Mouse (Mus musculus) embryonic facial prominence, embryonic 14.5 days (tissue): ENCODE results near the gene Rabgap1l. TPM values are rescaled to one million over a fixed set of nuclear protein-coding genes. Genes with fewer than 3 reads are reported as not detected.
"Not testable (repeated sequence)": the region's sequence is repeated elsewhere in the genome, so short reads cannot be mapped to it uniquely, and the experiment has no call there.

Source experiments
- ATAC-seq: fragments of 200-750 bp; cut with Nextera tagmentation; 2 replicates; pipeline ENCODE4 v1.8.0; 2017; ENCODE audit warnings: low read depth, moderate number of reproducible peaks, moderate TSS enrichment
- DNase-seq: peaks from one replicate; pipeline ENCODE4 v3.0.0-alpha.2; 2015; ENCODE audit warnings: low spot score
- H3K27ac ChIP-seq: fragments of 300-500 bp; sonication (generic); replicated peaks from 2 replicates; pipeline ENCODE4 v1.5.1; 2014; ENCODE audit warnings: low read depth, mild to moderate bottlenecking, low read length, moderate library complexity
- H3K27me3 ChIP-seq: fragments of 300-500 bp; sonication (generic); replicated peaks from 2 replicates; pipeline ENCODE4 v1.6.1; 2014; ENCODE audit warnings: low read length; ENCODE audit not compliant: control insufficient read depth, insufficient read depth
- H3K36me3 ChIP-seq: fragments of 300-500 bp; sonication (generic); 2 replicates; pipeline ENCODE4 v1.6.1; 2014; ENCODE audit warnings: low read length, mixed read lengths; ENCODE audit not compliant: control insufficient read depth, insufficient read depth
- H3K4me1 ChIP-seq: fragments of 300-500 bp; sonication (generic); 2 replicates; pipeline ENCODE4 v1.6.1; 2014; ENCODE audit warnings: antibody characterized with exemption, low read length; ENCODE audit not compliant: control insufficient read depth, insufficient read depth
- H3K4me2 ChIP-seq: fragments of 300-500 bp; sonication (generic); 2 replicates; pipeline ENCODE4 v1.6.1; 2014; ENCODE audit warnings: low read depth, mild to moderate bottlenecking, low read length, moderate library complexity, mixed read lengths
- H3K4me3 ChIP-seq: fragments of 300-500 bp; sonication (generic); 2 replicates; pipeline ENCODE4 v1.5.1; 2014; ENCODE audit warnings: low read depth, mild to moderate bottlenecking, low read length
- H3K9ac ChIP-seq: fragments of 300-500 bp; sonication (generic); 2 replicates; pipeline ENCODE4 v1.6.1; 2014; ENCODE audit warnings: low read depth, mild to moderate bottlenecking, low read length, moderate library complexity, mixed read lengths
- H3K9me3 ChIP-seq: fragments of 300-500 bp; sonication (generic); 2 replicates; pipeline ENCODE4 v1.6.1; 2016; ENCODE audit warnings: low read length; ENCODE audit not compliant: control insufficient read depth
- WGBS: fragments of 180-500 bp; shearing (Covaris S2); extraction: QIAGEN DNeasy Blood & Tissue Kit; methylation state at CpG from one replicate; pipeline ENCODE4 v1.1.7; 2014; 5-methylcytosine and 5-hydroxymethylcytosine counted together
- polyA plus RNA-seq: library from polyadenylated mRNA; unstranded; fragments of >200 nt; fragmentation: Nextera tagmentation; extraction: Ambion mirVana; gene quantifications from 2 replicates; pipeline ENCODE4 v1.2.1, GENCODE M21; 2014

Gene Rabgap1l
- polyA plus RNA-seq, 1 experiment from 2014 or later, result 16.3 TPM

DNA sequence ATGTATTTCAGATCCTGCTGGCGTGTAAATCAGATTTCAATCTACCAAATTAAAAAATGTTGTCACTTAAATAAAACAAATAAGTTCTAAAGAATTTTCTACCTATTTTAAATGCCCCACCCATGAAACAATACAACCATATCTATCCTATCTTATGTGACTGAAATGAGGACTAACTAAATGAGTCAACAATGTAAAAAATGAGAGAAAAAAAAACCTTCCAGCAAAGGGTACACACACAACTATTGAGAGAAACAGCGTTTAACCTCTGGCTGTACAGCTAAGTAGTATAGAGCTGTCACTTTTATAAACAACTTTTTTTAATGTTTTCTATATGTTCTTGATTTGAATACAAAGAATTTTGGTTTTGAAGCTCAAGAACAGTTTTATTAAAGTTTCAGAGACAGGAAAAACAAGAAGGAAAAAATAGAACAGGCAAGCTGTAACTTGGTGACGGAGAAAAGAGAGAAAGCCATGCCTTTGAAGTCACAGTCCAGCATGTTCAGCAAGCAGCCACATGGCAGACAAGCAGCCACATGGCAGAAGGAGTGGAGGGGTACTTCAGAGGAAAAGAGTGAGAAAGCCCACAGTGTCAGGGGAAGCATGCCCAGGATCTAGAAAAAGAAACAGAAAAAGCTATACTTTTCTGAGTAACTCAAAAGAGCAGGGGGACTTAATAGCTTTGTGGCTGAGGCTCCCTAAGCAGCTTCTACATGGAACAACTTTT lies 120.8 kb downstream of the Rabgap1l start:
- 63% methylated on average over 3 of the region's 3 CpGs for WGBS
- ATAC-seq, result no peak
- H3K4me2 ChIP-seq, result no peak overlapping the region

DNA sequence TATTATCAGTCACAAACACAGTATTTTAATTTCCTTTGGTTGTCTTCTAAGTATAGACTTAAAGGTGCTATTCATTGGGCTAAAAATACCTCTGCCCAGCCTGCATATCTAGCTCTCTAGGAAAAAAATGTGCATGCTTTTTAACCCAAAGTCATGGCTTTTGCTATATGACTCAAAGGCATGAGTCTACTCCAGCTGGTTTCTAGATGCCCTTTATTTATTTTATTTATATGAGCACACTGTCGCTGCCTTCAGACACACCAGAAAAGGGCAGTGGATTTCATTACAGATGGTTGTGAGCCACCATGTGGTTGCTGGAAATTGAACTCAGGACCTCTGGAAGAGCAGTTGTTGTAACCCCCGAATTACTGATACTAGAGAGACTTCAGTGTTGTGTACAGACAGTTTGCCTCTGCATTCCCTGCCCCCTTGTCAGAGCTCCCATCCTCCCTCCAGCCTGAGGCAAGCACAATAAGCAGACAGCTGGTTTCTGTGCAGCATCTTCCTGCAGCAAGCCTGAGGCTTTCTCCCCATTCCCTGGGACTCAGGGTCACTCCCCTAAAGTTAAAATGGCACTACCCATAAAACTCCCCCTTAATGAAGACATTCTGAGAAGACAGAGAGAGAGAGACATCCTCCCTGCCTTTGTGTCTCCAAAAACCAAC lies 137.1 kb downstream of the Rabgap1l start:
- no peaks in the 10 kb centered on the region for H3K9me3 ChIP-seq
- no peak overlapping the region for H3K9ac ChIP-seq
- H3K27me3 ChIP-seq, result no peaks in the 10 kb centered on the region
- no peak overlapping the region for H3K4me2 ChIP-seq
- no peaks in the 10 kb centered on the region for H3K4me1 ChIP-seq
- ATAC-seq (no peak), DNase-seq (no peak)
- no peak overlapping the region for H3K4me3 ChIP-seq
- no peak overlapping the region for H3K27ac ChIP-seq
- H3K36me3 ChIP-seq, result no peaks in the 10 kb centered on the region
- WGBS, result 44% methylated on average over 2 of the region's 2 CpGs

More for the DNA sequence above, 120.8 kb downstream of the Rabgap1l start:
- no peaks in the 10 kb centered on the region for H3K9me3 ChIP-seq
- no peaks in the 10 kb centered on the region for H3K36me3 ChIP-seq
- no peaks in the 10 kb centered on the region for H3K4me1 ChIP-seq
- H3K27me3 ChIP-seq, result no peaks in the 10 kb centered on the region
- H3K4me3 ChIP-seq, result no peak overlapping the region
- H3K9ac ChIP-seq, result no peak overlapping the region
- peak overlapping the region; percentile 15; the same call in 1 of the 2 replicates for H3K27ac ChIP-seq
- no peak for DNase-seq

DNA sequence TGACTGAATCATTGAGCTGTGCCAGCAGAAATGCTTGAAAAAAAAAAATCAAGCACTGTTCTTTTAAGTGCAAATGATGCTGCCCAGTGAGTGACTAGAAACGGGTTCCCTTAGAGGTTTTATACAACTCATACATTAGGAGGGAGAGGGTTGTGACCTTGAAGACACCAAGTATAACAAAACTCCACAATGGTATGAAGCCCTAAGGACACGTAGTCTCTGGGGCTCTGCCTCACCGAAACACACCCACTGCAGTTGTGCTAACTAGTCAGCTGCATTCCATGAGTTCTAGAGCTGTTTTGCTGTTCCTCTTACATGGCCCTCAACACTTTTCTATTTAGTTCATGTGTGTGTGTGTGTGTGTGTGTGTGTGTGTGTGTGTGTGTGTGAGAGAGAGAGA lies 141.3 kb downstream of the Rabgap1l start:
- H3K4me1 ChIP-seq, result no peaks in the 10 kb centered on the region

DNA sequence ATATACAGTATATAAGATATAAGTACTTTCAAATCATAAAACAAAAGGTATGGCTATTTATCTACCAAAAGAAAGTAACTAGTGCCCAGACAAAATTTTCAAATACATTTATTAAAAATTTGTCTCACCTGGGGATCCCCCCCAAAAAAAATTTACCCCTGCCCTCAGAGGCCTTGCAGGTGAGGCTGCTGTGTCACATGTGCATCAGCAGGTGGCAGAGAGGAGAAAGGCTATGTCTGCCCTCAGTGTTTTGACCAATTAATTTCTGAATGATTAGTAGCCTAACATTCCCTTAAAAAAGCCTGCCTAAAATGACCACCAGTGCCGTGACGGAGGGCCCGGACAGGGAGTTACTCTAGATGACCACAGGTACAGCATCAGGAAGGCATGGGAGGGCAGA lies 147.6 kb downstream of the Rabgap1l start:
- Histone ChIP-seq H3K4me2 (no peak overlapping the region), H3K4me3 (no peak overlapping the region), H3K27me3 (no peaks in the 10 kb centered on the region), H3K9ac (no peak overlapping the region), H3K36me3 (no peaks in the 10 kb centered on the region), H3K4me1 (no peaks in the 10 kb centered on the region), H3K9me3 (no peaks in the 10 kb centered on the region), H3K27ac (no peak overlapping the region)
- DNase-seq (no peak), ATAC-seq (no peak)
- 88% methylated on average over 3 of the region's 3 CpGs for WGBS

More for the DNA sequence above, 141.3 kb downstream of the Rabgap1l start:
- Histone ChIP-seq H3K4me3 (no peak overlapping the region), H3K27me3 (no peaks in the 10 kb centered on the region), H3K4me2 (no peak overlapping the region), H3K36me3 (no peaks in the 10 kb centered on the region), H3K9ac (no peak overlapping the region), H3K27ac (no peak overlapping the region), H3K9me3 (no peaks in the 10 kb centered on the region)
- WGBS, result 33% methylated on average over 3 of the region's 3 CpGs
- no peak for ATAC-seq
- peak; percentile 16 for DNase-seq

DNA sequence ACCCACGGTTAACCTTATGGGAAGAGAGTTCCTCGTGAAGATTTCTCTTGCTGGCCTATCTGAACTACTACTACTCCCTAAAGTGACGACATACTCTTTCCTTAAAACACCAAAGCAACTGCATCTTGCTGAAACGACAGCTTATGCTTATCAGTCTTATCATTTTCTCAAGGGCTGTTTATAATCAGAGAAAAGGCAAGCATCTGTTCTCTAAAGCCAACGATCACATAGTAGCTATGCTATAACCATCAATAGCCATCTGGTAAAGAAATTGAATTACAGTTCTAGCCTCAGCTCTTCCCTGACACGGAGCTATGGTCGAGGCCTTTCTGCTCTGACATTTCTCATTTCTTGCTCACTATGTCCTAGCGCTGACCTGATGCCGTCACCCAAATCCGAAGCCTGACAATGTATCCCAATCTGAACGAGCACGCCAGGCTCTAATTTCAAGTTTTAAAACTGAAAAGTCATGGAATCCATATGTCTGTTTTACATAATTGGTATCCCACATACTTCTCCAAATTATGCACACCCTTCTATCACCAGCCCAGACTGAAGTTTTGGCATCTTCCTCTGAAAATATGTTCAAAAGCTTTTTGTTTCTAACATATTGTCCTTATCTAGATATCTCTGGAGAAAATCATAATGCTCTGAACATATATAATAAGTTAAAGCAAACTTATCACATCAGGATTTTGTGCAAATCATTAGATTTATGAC lies 164.6 kb downstream of the Rabgap1l start:
- Histone ChIP-seq H3K27me3 (no peaks in the 10 kb centered on the region), H3K27ac (no peak overlapping the region), H3K9me3 (no peaks in the 10 kb centered on the region), H3K4me3 (no peak overlapping the region), H3K36me3 (no peaks in the 10 kb centered on the region), H3K9ac (no peak overlapping the region), H3K4me2 (no peak overlapping the region), H3K4me1 (no peaks in the 10 kb centered on the region)
- 70% methylated on average over 12 of the region's 12 CpGs for WGBS
- ATAC-seq (no peak), DNase-seq (no peak)

DNA sequence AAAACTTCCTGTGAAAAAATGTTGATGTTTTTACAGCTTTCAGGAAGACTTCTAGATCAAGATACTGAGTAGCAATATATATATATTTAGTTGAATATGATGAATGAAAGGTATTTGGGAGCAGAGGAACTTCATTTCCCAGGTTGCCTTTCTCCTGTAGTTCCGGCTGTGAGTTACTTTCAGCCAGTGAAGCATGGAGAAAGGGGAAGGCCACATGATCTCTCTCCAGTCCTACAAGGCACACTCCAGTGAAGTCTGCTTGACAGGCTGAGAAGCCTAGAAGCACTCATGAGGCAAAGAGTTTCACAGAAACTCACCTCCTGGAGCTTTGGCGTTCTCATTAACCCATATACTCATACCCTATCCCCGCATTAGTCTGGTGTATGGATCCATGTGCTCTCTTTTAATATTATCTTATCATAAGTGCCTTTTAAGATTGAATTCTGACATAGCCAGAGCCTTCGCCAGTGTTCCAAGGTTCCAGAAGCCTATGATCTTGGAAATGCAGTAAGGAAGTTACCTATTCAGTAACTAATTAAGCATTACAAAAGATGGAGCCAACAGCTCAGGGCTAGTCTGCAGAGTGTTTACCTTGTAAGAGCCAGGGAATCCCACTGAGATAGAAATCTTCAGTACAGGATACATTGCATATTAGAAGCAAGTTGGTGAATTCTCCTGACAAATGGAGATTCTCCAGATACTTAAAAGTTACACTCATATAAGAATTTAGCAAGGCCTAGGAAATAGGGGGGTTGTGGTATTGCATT lies 168.5 kb downstream of the Rabgap1l start:
- not testable (repeated sequence) for H3K9ac ChIP-seq, H3K36me3 ChIP-seq, ATAC-seq, DNase-seq, H3K27me3 ChIP-seq, H3K4me3 ChIP-seq, H3K4me2 ChIP-seq, H3K9me3 ChIP-seq, H3K27ac ChIP-seq, H3K4me1 ChIP-seq
- WGBS, result 74% methylated on average over 4 of the region's 4 CpGs

DNA sequence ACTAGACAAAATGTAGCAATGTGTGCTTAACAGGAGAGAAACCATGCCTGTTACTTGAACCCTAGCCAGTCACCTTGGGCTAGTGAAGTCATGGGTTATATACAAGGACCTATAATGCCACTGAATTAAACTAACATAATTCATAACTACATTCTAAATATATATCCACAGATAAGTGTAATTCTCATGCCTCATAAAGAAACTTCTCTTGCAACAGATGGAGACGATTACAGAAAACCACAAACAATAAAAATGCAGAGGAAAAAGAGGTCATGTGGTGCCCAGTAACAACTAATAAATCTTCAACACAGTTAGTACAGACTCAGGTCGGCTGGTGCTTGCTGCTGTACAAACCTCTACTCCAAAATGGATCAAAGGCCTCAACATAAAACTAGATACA lies 174.8 kb downstream of the Rabgap1l start:
- ATAC-seq (no peak), DNase-seq (no peak)
- no peaks in the 10 kb centered on the region for H3K4me1 ChIP-seq
- H3K9ac ChIP-seq, result no peak overlapping the region
- no peak overlapping the region for H3K4me3 ChIP-seq
- H3K27me3 ChIP-seq, result no peaks in the 10 kb centered on the region
- H3K4me2 ChIP-seq, result no peak overlapping the region
- no peak overlapping the region for H3K27ac ChIP-seq
- no peaks in the 10 kb centered on the region for H3K36me3 ChIP-seq
- 47% methylated on average over 2 of the region's 2 CpGs for WGBS
- no peaks in the 10 kb centered on the region for H3K9me3 ChIP-seq

DNA sequence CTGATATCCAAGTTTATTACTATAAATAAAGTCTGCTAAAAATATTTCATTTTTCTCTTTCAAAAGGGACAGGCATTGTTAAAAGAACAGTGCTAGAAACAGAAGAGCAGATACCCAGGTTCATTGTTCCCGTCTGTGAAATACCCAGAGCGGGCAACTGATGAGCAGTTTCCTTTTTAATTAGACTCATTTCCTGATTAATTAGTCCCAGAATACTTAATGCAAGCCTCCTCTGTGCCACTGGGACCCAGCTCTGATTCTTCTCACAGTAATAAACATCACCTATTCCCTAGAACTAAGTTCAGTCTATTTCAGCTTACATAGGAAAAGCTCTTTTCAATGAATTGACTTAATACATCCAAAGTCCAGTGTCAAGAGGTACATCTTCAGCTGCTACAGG lies 186.6 kb downstream of the Rabgap1l start:
- H3K36me3 ChIP-seq, result no peaks in the 10 kb centered on the region
- ATAC-seq (no peak), DNase-seq (no peak)
- H3K4me3 ChIP-seq, result no peak overlapping the region
- no peaks in the 10 kb centered on the region for H3K4me1 ChIP-seq
- no peak overlapping the region for H3K9ac ChIP-seq
- H3K9me3 ChIP-seq, result no peaks in the 10 kb centered on the region
- H3K27me3 ChIP-seq, result no peaks in the 10 kb centered on the region
- 53% methylated on average over 2 of the region's 2 CpGs for WGBS
- H3K4me2 ChIP-seq, result no peak overlapping the region
- H3K27ac ChIP-seq, result no peak overlapping the region
